Mouse (Mus musculus): ENCODE measurements around the gene 4933430I17Rik. TPM values are rescaled to one million over a fixed set of nuclear protein-coding genes. Genes with fewer than 3 reads are reported as not detected.

The 4933430I17Rik gene
- total and polyA plus RNA-seq, 3 experiments, result 0.12 to 0.43 TPM; not detected in 1

DNA sequence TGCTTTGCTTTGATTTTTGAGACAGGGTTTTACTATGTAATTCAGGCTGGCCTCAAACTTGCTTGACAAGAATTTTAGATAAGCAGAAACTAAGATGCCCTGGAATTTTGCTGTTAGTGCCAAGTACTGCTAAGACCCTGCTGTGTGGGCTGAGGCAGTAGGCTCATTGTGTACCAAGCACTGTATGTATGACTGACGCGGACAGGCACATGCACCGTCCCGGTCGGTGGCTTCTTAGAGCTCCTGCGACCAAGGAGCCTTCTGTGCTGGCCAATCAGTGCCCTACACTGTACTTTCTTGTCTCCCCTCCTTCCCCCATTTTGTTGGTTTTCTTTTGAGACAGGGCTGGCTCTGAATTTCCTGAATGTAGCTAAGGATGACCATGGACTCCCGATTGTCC lies 10.2 kb upstream of the 4933430I17Rik start:
- no peaks in the 10 kb centered on the region for H3K9me3 ChIP-seq (replicated peaks; ENCODE audit: insufficient read depth, low read length)
- DNase-seq (ENCODE audit: low read depth, low spot score), result no peak
- no peaks in the 10 kb centered on the region for H3K27me3 ChIP-seq (ENCODE audit: control insufficient read depth in 1 of 2, insufficient read depth in 2 of 2, low read length in 2 of 2)
- no peak overlapping the region for H3K9ac ChIP-seq (ENCODE audit: control insufficient read depth, low read depth, low read length, poor library complexity, severe bottlenecking)
- peaks cover 29% of the 10 kb centered on the region for H3K79me2 ChIP-seq (ENCODE audit: control insufficient read depth, insufficient read depth, low read length, poor library complexity)
- H3K27ac ChIP-seq (ENCODE audit: control insufficient read depth, low read depth, low read length), result no peak overlapping the region
- H3K4me3 ChIP-seq (ENCODE audit: control insufficient read depth in 1 of 2, insufficient read depth in 1 of 2, low read depth in 2 of 2, low read length in 2 of 2), result no peak overlapping the region
- H3K4me1 ChIP-seq (ENCODE audit: control insufficient read depth in 1 of 2, insufficient read depth in 2 of 2, low read length in 2 of 2), result peaks cover 39 to 44% of the 10 kb centered on the region in 2 experiments
- TF ChIP-seq ZMIZ1 (IDR thresholded peaks at IDR 0.05; ENCODE audit: low read depth, low read length) (no peak), SMC3 (IDR thresholded peaks at IDR 0.05; ENCODE audit: low read depth, low read length) (no peak), ZNF384 (IDR thresholded peaks at IDR 0.05; ENCODE audit: low read depth, low read length) (no peak), ETS1 (IDR thresholded peaks at IDR 0.05; ENCODE audit: low read depth, low read length) (no peak), EP300 (IDR thresholded peaks at IDR 0.05; ENCODE audit: low read depth in 1 of 2, low read length in 2 of 2) (no peak), MYB (IDR thresholded peaks at IDR 0.05; ENCODE audit: low read depth, low read length) (no peak), RCOR1 (IDR thresholded peaks at IDR 0.05; ENCODE audit: low read depth, low read length) (no peak), HCFC1 (IDR thresholded peaks at IDR 0.05; ENCODE audit: low read depth, low read length) (no peak), ZC3H11A (IDR thresholded peaks at IDR 0.05; ENCODE audit: low read depth, low read length) (no peak), TAL1 (IDR thresholded peaks at IDR 0.05; ENCODE audit: low read length) (no peak), POLR2AphosphoS5 (IDR thresholded peaks at IDR 0.05; ENCODE audit: borderline replicate concordance, low read depth, low read length) (no peak), CTCF (IDR thresholded peaks at IDR 0.05 in 2 of 3, conservative IDR thresholded peaks at IDR 0.05 in 1 of 3; ENCODE audit: control insufficient read depth in 1 of 3, insufficient read depth in 1 of 3, low read depth in 2 of 3, low read length in 3 of 3, poor library complexity in 1 of 3, severe bottlenecking in 1 of 3) (no peak), ZKSCAN1 (IDR thresholded peaks at IDR 0.05; ENCODE audit: low read depth, low read length) (no peak), NELFE (IDR thresholded peaks at IDR 0.05; ENCODE audit: low read depth, low read length) (no peak), MAX (IDR thresholded peaks at IDR 0.05; ENCODE audit: low read length) (no peak)
- H3K36me3 ChIP-seq (ENCODE audit: control insufficient read depth in 1 of 2, insufficient read depth in 2 of 2, low read length in 2 of 2), result peaks cover 4 to 41% of the 10 kb centered on the region in 2 experiments; a peak in 3 of 4 replicates

- H3K79me2 ChIP-seq (ENCODE audit: control insufficient read depth, insufficient read depth, low read length, poor library complexity), result peaks cover 31% of the 10 kb centered on the region
- TF ChIP-seq TAL1 (IDR thresholded peaks at IDR 0.05; ENCODE audit: low read length) (peak; percentile 77), USF1 (IDR thresholded peaks at IDR 0.05; ENCODE audit: low read depth, low read length) (no peak), NELFE (IDR thresholded peaks at IDR 0.05; ENCODE audit: low read depth, low read length) (no peak)
- peak overlapping the region; percentile 60 for H3K27ac ChIP-seq (ENCODE audit: control insufficient read depth, low read depth, low read length)
- peak; percentile 83 for DNase-seq (ENCODE audit: low read depth, low spot score)
- H3K9me3 ChIP-seq (replicated peaks; ENCODE audit: insufficient read depth, low read length), result no peaks in the 10 kb centered on the region
- H3K9ac ChIP-seq (ENCODE audit: control insufficient read depth, low read depth, low read length, poor library complexity, severe bottlenecking), result peak overlapping the region; percentile 28
- H3K4me1 ChIP-seq (ENCODE audit: control insufficient read depth in 1 of 2, insufficient read depth in 2 of 2, low read length in 2 of 2), result peaks cover 43 to 45% of the 10 kb centered on the region in 2 experiments
- H3K36me3 ChIP-seq (ENCODE audit: control insufficient read depth in 1 of 2, insufficient read depth in 2 of 2, low read length in 2 of 2), result peaks cover 4 to 44% of the 10 kb centered on the region in 2 experiments; a peak in 3 of 4 replicates
- H3K4me3 ChIP-seq (ENCODE audit: control insufficient read depth in 1 of 2, insufficient read depth in 1 of 2, low read depth in 2 of 2, low read length in 2 of 2), result no peak overlapping the region
- H3K27me3 ChIP-seq (ENCODE audit: control insufficient read depth in 1 of 2, insufficient read depth in 2 of 2, low read length in 2 of 2), result no peaks in the 10 kb centered on the region
Measured at GRCm38 (mm10) chr4:62515490-62515889, 9.7 kb upstream of the 4933430I17Rik start.

Data from MEL (cell line).